Mouse (Mus musculus): ENCODE data around the gene 6030445D17Rik. TPM values are rescaled to one million over a fixed set of nuclear protein-coding genes. Genes with fewer than 3 reads are reported as not detected.

Gene 6030445D17Rik
- polyA plus RNA-seq, 1 experiment from 2014 or later, result 0.26 TPM

GRCm38 (mm10) chr4:136469371-136469903 is 7.4 kb downstream of the 6030445D17Rik start, which contains the start of gene Luzp1:
Luzp1 (plus strand) TSS chr4:136469761.
- Histone ChIP-seq H3K27ac (replicated peaks in 1 of 2; ENCODE audit: control insufficient read depth in 1 of 2, insufficient read depth in 1 of 2, low read depth in 2 of 2, low read length in 2 of 2) (peak within 1 kb of the TSS; percentile 94 to 99), H3K9ac (ENCODE audit: low read length) (peak within 1 kb of the TSS; percentile 97), H3K4me1 (ENCODE audit: control insufficient read depth in 2 of 2, insufficient read depth in 2 of 2, low read length in 2 of 2) (peaks cover 7 to 49% of the 10 kb centered on the region in 2 experiments), H3K36me3 (ENCODE audit: control insufficient read depth, insufficient read depth, low read length) (no peaks in the 10 kb centered on the region), H3K9me3 (ENCODE audit: control insufficient read depth, low read length) (no peaks in the 10 kb centered on the region), H3K27me3 (ENCODE audit: control insufficient read depth, insufficient read depth, low read length) (no peaks in the 10 kb centered on the region), H3K4me3 (ENCODE audit: control insufficient read depth in 1 of 2, insufficient read depth in 1 of 2, low read depth in 1 of 2, low read length in 2 of 2) (peak within 1 kb of the TSS; percentile 72 to 97), H3K4me2 (ENCODE audit: low read length) (peak within 1 kb of the TSS; percentile 70)
- 1% methylated on average over 30 of the region's 36 CpGs for WGBS
- ATAC-seq (ENCODE audit: insufficient number of reproducible peaks, insufficient read depth, low FRiP score, low read depth), result peak; percentile 89

GRCm38 (mm10) chr4:136469941-136470346 is 7.9 kb downstream of the 6030445D17Rik start:
- H3K9me3 ChIP-seq (ENCODE audit: control insufficient read depth, low read length), result no peaks in the 10 kb centered on the region
- no peaks in the 10 kb centered on the region for H3K27me3 ChIP-seq (ENCODE audit: control insufficient read depth, insufficient read depth, low read length)
- H3K4me2 ChIP-seq (ENCODE audit: low read length), result peak overlapping the region; percentile 70
- WGBS, result under 1% methylated on average over 34 of the region's 55 CpGs
- H3K4me1 ChIP-seq (ENCODE audit: control insufficient read depth in 2 of 2, insufficient read depth in 2 of 2, low read length in 2 of 2), result peaks cover 7 to 51% of the 10 kb centered on the region in 2 experiments
- no peaks in the 10 kb centered on the region for H3K36me3 ChIP-seq (ENCODE audit: control insufficient read depth, insufficient read depth, low read length)
- H3K4me3 ChIP-seq (ENCODE audit: control insufficient read depth in 1 of 2, insufficient read depth in 1 of 2, low read depth in 1 of 2, low read length in 2 of 2), result peak overlapping the region; percentile 72 to 97
- peak overlapping the region; percentile 94 to 99 for H3K27ac ChIP-seq (replicated peaks in 1 of 2; ENCODE audit: control insufficient read depth in 1 of 2, insufficient read depth in 1 of 2, low read depth in 2 of 2, low read length in 2 of 2)
- peak; percentile 84 for ATAC-seq (ENCODE audit: insufficient number of reproducible peaks, insufficient read depth, low FRiP score, low read depth)
- H3K9ac ChIP-seq (ENCODE audit: low read length), result peak overlapping the region; percentile 97

GRCm38 (mm10) chr4:136470347-136471071 is 8.5 kb downstream of the 6030445D17Rik start:
- Histone ChIP-seq H3K27me3 (ENCODE audit: control insufficient read depth, insufficient read depth, low read length) (no peaks in the 10 kb centered on the region), H3K27ac (replicated peaks in 1 of 2; ENCODE audit: control insufficient read depth in 1 of 2, insufficient read depth in 1 of 2, low read depth in 2 of 2, low read length in 2 of 2) (peak overlapping the region; percentile 94 to 99), H3K4me2 (ENCODE audit: low read length) (peak overlapping the region; percentile 70), H3K36me3 (ENCODE audit: control insufficient read depth, insufficient read depth, low read length) (no peaks in the 10 kb centered on the region), H3K4me3 (ENCODE audit: control insufficient read depth in 1 of 2, insufficient read depth in 1 of 2, low read depth in 1 of 2, low read length in 2 of 2) (peak overlapping the region; percentile 72 to 97), H3K9me3 (ENCODE audit: control insufficient read depth, low read length) (no peaks in the 10 kb centered on the region), H3K9ac (ENCODE audit: low read length) (peak overlapping the region; percentile 97), H3K4me1 (ENCODE audit: control insufficient read depth in 2 of 2, insufficient read depth in 2 of 2, low read length in 2 of 2) (peaks cover 7 to 51% of the 10 kb centered on the region in 2 experiments)
- WGBS, result under 1% methylated on average over 57 of the region's 58 CpGs
- ATAC-seq (ENCODE audit: insufficient number of reproducible peaks, insufficient read depth, low FRiP score, low read depth), result no peak

GRCm38 (mm10) chr4:136476692-136477091 is 14.6 kb downstream of the 6030445D17Rik start:
- no peaks in the 10 kb centered on the region for H3K27me3 ChIP-seq (ENCODE audit: control insufficient read depth, insufficient read depth, low read length)
- H3K27ac ChIP-seq (replicated peaks in 1 of 2; ENCODE audit: control insufficient read depth in 1 of 2, insufficient read depth in 1 of 2, low read depth in 2 of 2, low read length in 2 of 2), result no peak overlapping the region
- H3K4me3 ChIP-seq (ENCODE audit: control insufficient read depth in 1 of 2, insufficient read depth in 1 of 2, low read depth in 1 of 2, low read length in 2 of 2), result no peak overlapping the region
- H3K9ac ChIP-seq (ENCODE audit: low read length), result no peak overlapping the region
- no peak overlapping the region for H3K4me2 ChIP-seq (ENCODE audit: low read length)
- H3K9me3 ChIP-seq (ENCODE audit: control insufficient read depth, low read length), result no peaks in the 10 kb centered on the region
- H3K4me1 ChIP-seq (ENCODE audit: control insufficient read depth in 2 of 2, insufficient read depth in 2 of 2, low read length in 2 of 2), result peaks cover 0 to 30% of the 10 kb centered on the region in 2 experiments; a peak in 2 of 4 replicates
- no peaks in the 10 kb centered on the region for H3K36me3 ChIP-seq (ENCODE audit: control insufficient read depth, insufficient read depth, low read length)
- no peak for ATAC-seq (ENCODE audit: insufficient number of reproducible peaks, insufficient read depth, low FRiP score, low read depth)
- WGBS, result 90% methylated on average over 1 of the region's 1 CpGs

GRCm38 (mm10) chr4:136486549-136486948 is 24.5 kb downstream of the 6030445D17Rik start:
- no peaks in the 10 kb centered on the region for H3K9me3 ChIP-seq (ENCODE audit: control insufficient read depth, low read length)
- no peak overlapping the region for H3K27ac ChIP-seq (replicated peaks in 1 of 2; ENCODE audit: control insufficient read depth in 1 of 2, insufficient read depth in 1 of 2, low read depth in 2 of 2, low read length in 2 of 2)
- 84% methylated on average over 2 of the region's 2 CpGs for WGBS
- H3K4me2 ChIP-seq (ENCODE audit: low read length), result no peak overlapping the region
- no peak for ATAC-seq (ENCODE audit: insufficient number of reproducible peaks, insufficient read depth, low FRiP score, low read depth)
- H3K4me3 ChIP-seq (ENCODE audit: control insufficient read depth in 1 of 2, insufficient read depth in 1 of 2, low read depth in 1 of 2, low read length in 2 of 2), result no peak overlapping the region
- no peaks in the 10 kb centered on the region for H3K27me3 ChIP-seq (ENCODE audit: control insufficient read depth, insufficient read depth, low read length)
- H3K36me3 ChIP-seq (ENCODE audit: control insufficient read depth, insufficient read depth, low read length), result no peaks in the 10 kb centered on the region; the same call in 1 of the 2 replicates
- H3K4me1 ChIP-seq (ENCODE audit: control insufficient read depth in 2 of 2, insufficient read depth in 2 of 2, low read length in 2 of 2), result no peaks in the 10 kb centered on the region
- H3K9ac ChIP-seq (ENCODE audit: low read length), result no peak overlapping the region

- Histone ChIP-seq H3K4me2 (ENCODE audit: low read length) (no peak overlapping the region), H3K27ac (replicated peaks in 1 of 2; ENCODE audit: control insufficient read depth in 1 of 2, insufficient read depth in 1 of 2, low read depth in 2 of 2, low read length in 2 of 2) (no peak overlapping the region), H3K9me3 (ENCODE audit: control insufficient read depth, low read length) (no peaks in the 10 kb centered on the region), H3K9ac (ENCODE audit: low read length) (no peak overlapping the region), H3K27me3 (ENCODE audit: control insufficient read depth, insufficient read depth, low read length) (no peaks in the 10 kb centered on the region), H3K4me3 (ENCODE audit: control insufficient read depth in 1 of 2, insufficient read depth in 1 of 2, low read depth in 1 of 2, low read length in 2 of 2) (no peak overlapping the region), H3K4me1 (ENCODE audit: control insufficient read depth in 2 of 2, insufficient read depth in 2 of 2, low read length in 2 of 2) (peaks cover 5 to 14% of the 10 kb centered on the region in 2 experiments), H3K36me3 (ENCODE audit: control insufficient read depth, insufficient read depth, low read length) (no peaks in the 10 kb centered on the region)
- no peak for ATAC-seq (ENCODE audit: insufficient number of reproducible peaks, insufficient read depth, low FRiP score, low read depth)
These were observed 33.9 kb downstream of the 6030445D17Rik start for GRCm38 (mm10) chr4:136495993-136496392.

- H3K9ac ChIP-seq (ENCODE audit: low read length), result no peak overlapping the region
- no peak for ATAC-seq (ENCODE audit: insufficient number of reproducible peaks, insufficient read depth, low FRiP score, low read depth)
- no peaks in the 10 kb centered on the region for H3K27me3 ChIP-seq (ENCODE audit: control insufficient read depth, insufficient read depth, low read length)
- WGBS, result 51% methylated on average over 2 of the region's 2 CpGs
- peaks cover 0 to 15% of the 10 kb centered on the region in 2 experiments; a peak in 3 of 4 replicates for H3K4me1 ChIP-seq (ENCODE audit: control insufficient read depth in 2 of 2, insufficient read depth in 2 of 2, low read length in 2 of 2)
- no peak overlapping the region for H3K4me3 ChIP-seq (ENCODE audit: control insufficient read depth in 1 of 2, insufficient read depth in 1 of 2, low read depth in 1 of 2, low read length in 2 of 2)
- H3K4me2 ChIP-seq (ENCODE audit: low read length), result no peak overlapping the region
- H3K27ac ChIP-seq (replicated peaks in 1 of 2; ENCODE audit: control insufficient read depth in 1 of 2, insufficient read depth in 1 of 2, low read depth in 2 of 2, low read length in 2 of 2), result no peak overlapping the region
- H3K36me3 ChIP-seq (ENCODE audit: control insufficient read depth, insufficient read depth, low read length), result no peaks in the 10 kb centered on the region
- H3K9me3 ChIP-seq (ENCODE audit: control insufficient read depth, low read length), result no peaks in the 10 kb centered on the region
These were observed 43.6 kb downstream of the 6030445D17Rik start for GRCm38 (mm10) chr4:136505426-136506215.
